Mouse (Mus musculus) hindbrain, embryonic 10.5 days (tissue): ENCODE measurements around the gene C2cd2. TPM values are rescaled to one million over a fixed set of nuclear protein-coding genes. Genes with fewer than 3 reads are reported as not detected.

Experiments
- DNase-seq: peaks from one replicate; pipeline ENCODE4 v3.0.0-alpha.2; 2017; ENCODE audit warnings: low spot score
- H3K27ac ChIP-seq: fragments of 300-500 bp; sonication (generic); 2 replicates; pipeline ENCODE4 v1.5.1; 2016; ENCODE audit warnings: mild to moderate bottlenecking, moderate library complexity
- H3K27me3 ChIP-seq: fragments of 300-500 bp; sonication (generic); 2 replicates; pipeline ENCODE4 v1.6.1; 2016; ENCODE audit warnings: mild to moderate bottlenecking; ENCODE audit not compliant: poor library complexity, insufficient read depth, severe bottlenecking
- H3K36me3 ChIP-seq: fragments of 300-500 bp; sonication (generic); 2 replicates; pipeline ENCODE4 v1.6.1; 2016; ENCODE audit warnings: mild to moderate bottlenecking, moderate library complexity
- H3K4me1 ChIP-seq: fragments of 300-500 bp; sonication (generic); replicated peaks from 2 replicates; pipeline ENCODE4 v1.6.1; 2016; ENCODE audit warnings: mild to moderate bottlenecking
- H3K4me3 ChIP-seq: fragments of 300-500 bp; sonication (generic); 2 replicates; pipeline ENCODE4 v1.5.1; 2016; ENCODE audit warnings: mild to moderate bottlenecking, moderate library complexity
- H3K9me3 ChIP-seq: fragments of 300-500 bp; sonication (generic); 2 replicates; pipeline ENCODE4 v1.6.1; 2016; ENCODE audit warnings: mild to moderate bottlenecking, moderate library complexity
- WGBS: fragments of 180-500 bp; shearing (Covaris S2); methylation state at CpG from one replicate; pipeline ENCODE4 v1.1.7; 2016; 5-methylcytosine and 5-hydroxymethylcytosine counted together
- polyA plus RNA-seq: library from polyadenylated mRNA; unstranded; fragments of >200 nt; fragmentation: Nextera tagmentation; extraction: Ambion mirVana; gene quantifications from 2 replicates; pipeline ENCODE4 v1.2.1, GENCODE M21; 2016

The C2cd2 gene
- polyA plus RNA-seq, 1 experiment from 2014 or later = 17.0 TPM

- no peak overlapping the region for H3K27ac ChIP-seq
- no peak for DNase-seq
- H3K4me3 ChIP-seq = no peak overlapping the region
- H3K4me1 ChIP-seq = no peaks in the 10 kb centered on the region; the same call in 1 of the 2 replicates
- no peaks in the 10 kb centered on the region for H3K27me3 ChIP-seq
- peaks cover 33% of the 10 kb centered on the region for H3K36me3 ChIP-seq
- WGBS = 70% methylated on average over 6 of the region's 6 CpGs
- no peaks in the 10 kb centered on the region for H3K9me3 ChIP-seq
Measured at GRCm38 (mm10) chr16:97869193-97870102, 93.0 kb downstream of the C2cd2 start.

- Histone ChIP-seq H3K27ac (no peak overlapping the region), H3K4me1 (no peaks in the 10 kb centered on the region), H3K4me3 (no peak overlapping the region), H3K27me3 (no peaks in the 10 kb centered on the region), H3K9me3 (no peaks in the 10 kb centered on the region), H3K36me3 (peaks cover 20% of the 10 kb centered on the region)
- no peak for DNase-seq
- 88% methylated on average over 3 of the region's 3 CpGs for WGBS
Measured at GRCm38 (mm10) chr16:97863932-97864467, 98.4 kb downstream of the C2cd2 start.

GRCm38 (mm10) chr16:97856050-97856449, 106.3 kb downstream of the C2cd2 start:
- DNase-seq = no peak
- peaks cover 10% of the 10 kb centered on the region for H3K36me3 ChIP-seq
- H3K27ac ChIP-seq = no peak overlapping the region
- no peaks in the 10 kb centered on the region for H3K27me3 ChIP-seq
- H3K9me3 ChIP-seq = no peaks in the 10 kb centered on the region
- no peak overlapping the region for H3K4me3 ChIP-seq
- peaks cover 8% of the 10 kb centered on the region for H3K4me1 ChIP-seq

- WGBS = under 1% methylated on average over 31 of the region's 31 CpGs
- peak within 1 kb of the TSS; percentile 99 for H3K27ac ChIP-seq
Measured at GRCm38 (mm10) chr16:97851741-97852319, 110.6 kb downstream of the C2cd2 start, which contains the start of gene Prdm15. TSS of gene Prdm15 (minus strand) at chr16:97851850.

GRCm38 (mm10) chr16:97851061-97851740, 111.2 kb downstream of the C2cd2 start:
- H3K27ac ChIP-seq = peak overlapping the region; percentile 99
- DNase-seq = peak; percentile 89
- WGBS = under 1% methylated on average over 77 of the region's 77 CpGs
- peaks cover 29% of the 10 kb centered on the region for H3K36me3 ChIP-seq
- peaks cover 32% of the 10 kb centered on the region for H3K4me1 ChIP-seq
- H3K4me3 ChIP-seq = peak overlapping the region; percentile 76
- no peaks in the 10 kb centered on the region for H3K9me3 ChIP-seq
- H3K27me3 ChIP-seq = no peaks in the 10 kb centered on the region

More at GRCm38 (mm10) chr16:97851741-97852319, 110.6 kb downstream of the C2cd2 start, which contains the start of gene Prdm15:
- DNase-seq = peak; percentile 90
- Histone ChIP-seq H3K9me3 (no peaks in the 10 kb centered on the region), H3K36me3 (peaks cover 23% of the 10 kb centered on the region; the same call in 1 of the 2 replicates), H3K27me3 (no peaks in the 10 kb centered on the region), H3K4me3 (peak within 1 kb of the TSS; percentile 76), H3K4me1 (peaks cover 32% of the 10 kb centered on the region)

- Histone ChIP-seq H3K9me3 (no peaks in the 10 kb centered on the region), H3K4me3 (peak overlapping the region; percentile 76), H3K36me3 (peaks cover 35% of the 10 kb centered on the region), H3K27ac (peak overlapping the region; percentile 99), H3K27me3 (no peaks in the 10 kb centered on the region), H3K4me1 (peaks cover 32% of the 10 kb centered on the region)
- no peak for DNase-seq
- WGBS = 3% methylated on average over 11 of the region's 11 CpGs
Measured at GRCm38 (mm10) chr16:97850667-97851060, 111.7 kb downstream of the C2cd2 start.

GRCm38 (mm10) chr16:97848832-97849231, 113.6 kb downstream of the C2cd2 start:
- no peaks in the 10 kb centered on the region for H3K9me3 ChIP-seq
- DNase-seq = no peak
- peaks cover 39% of the 10 kb centered on the region for H3K36me3 ChIP-seq
- no peak overlapping the region for H3K27ac ChIP-seq
- WGBS = 80% methylated on average over 6 of the region's 6 CpGs
- H3K4me3 ChIP-seq = no peak overlapping the region
- peaks cover 32% of the 10 kb centered on the region for H3K4me1 ChIP-seq
- no peaks in the 10 kb centered on the region for H3K27me3 ChIP-seq

- peaks cover 54% of the 10 kb centered on the region for H3K36me3 ChIP-seq
Measured at GRCm38 (mm10) chr16:97844967-97845937, 117.1 kb downstream of the C2cd2 start.

GRCm38 (mm10) chr16:97832154-97832553, 130.2 kb downstream of the C2cd2 start:
- H3K9me3 ChIP-seq = no peaks in the 10 kb centered on the region
- H3K36me3 ChIP-seq = peaks cover 99% of the 10 kb centered on the region
- no peaks in the 10 kb centered on the region for H3K27me3 ChIP-seq
- no peaks in the 10 kb centered on the region for H3K4me1 ChIP-seq
- 89% methylated on average over 3 of the region's 3 CpGs for WGBS
- no peak overlapping the region for H3K27ac ChIP-seq
- DNase-seq = no peak
- H3K4me3 ChIP-seq = no peak overlapping the region

More at GRCm38 (mm10) chr16:97844967-97845937, 117.1 kb downstream of the C2cd2 start:
- Histone ChIP-seq H3K4me1 (peaks cover 19% of the 10 kb centered on the region), H3K27ac (no peak overlapping the region), H3K4me3 (no peak overlapping the region), H3K9me3 (no peaks in the 10 kb centered on the region), H3K27me3 (no peaks in the 10 kb centered on the region)
- no peak for DNase-seq
- WGBS = 90% methylated on average over 12 of the region's 12 CpGs

GRCm38 (mm10) chr16:97828207-97828606, 134.2 kb downstream of the C2cd2 start:
- DNase-seq = no peak
- H3K9me3 ChIP-seq = no peaks in the 10 kb centered on the region
- no peaks in the 10 kb centered on the region for H3K4me1 ChIP-seq
- WGBS = 85% methylated on average over 1 of the region's 1 CpGs
- no peak overlapping the region for H3K27ac ChIP-seq
- peaks cover 83% of the 10 kb centered on the region for H3K36me3 ChIP-seq
- no peak overlapping the region for H3K4me3 ChIP-seq
- H3K27me3 ChIP-seq = no peaks in the 10 kb centered on the region

- no peak for DNase-seq
- no peaks in the 10 kb centered on the region for H3K4me1 ChIP-seq
- H3K27me3 ChIP-seq = no peaks in the 10 kb centered on the region
- H3K27ac ChIP-seq = no peak overlapping the region
- no peaks in the 10 kb centered on the region for H3K9me3 ChIP-seq
- peaks cover 84% of the 10 kb centered on the region for H3K36me3 ChIP-seq
- 95% methylated on average over 6 of the region's 6 CpGs for WGBS
- no peak overlapping the region for H3K4me3 ChIP-seq
Measured at GRCm38 (mm10) chr16:97823311-97824007, 138.9 kb downstream of the C2cd2 start.
